Mouse (Mus musculus) CD4-positive helper T cell, adult 2 months (primary cell): ENCODE measurements around the gene Nlrp9c.
"Not testable (repeated sequence)": the region's sequence is repeated elsewhere in the genome, so short reads cannot be mapped to it uniquely, and the experiment has no call there.

Experiments
- DNase-seq: peaks from one replicate; pipeline ENCODE4 v3.0.0-alpha.2; 2012; ENCODE audit warnings: low read depth, missing footprints, low spot score

Nlrp9c gene

GRCm38 (mm10) chr7:26403600-26403999 is at the start of gene Nlrp9c:
Gene Nlrp9c (minus strand): TSS chr7:26403700.
- not testable (repeated sequence) for DNase-seq

- DNase-seq = no peak
Observed at GRCm38 (mm10) chr7:26434813-26435212, 31.3 kb upstream of the Nlrp9c start, which contains the start of gene Nlrp4a. Gene Nlrp4a (plus strand): TSS chr7:26435113.

- DNase-seq = not testable (repeated sequence)
Observed at GRCm38 (mm10) chr7:26391811-26392210, 11.7 kb downstream of the Nlrp9c start.

- DNase-seq = not testable (repeated sequence)
Observed at GRCm38 (mm10) chr7:26391137-26391536, 12.4 kb downstream of the Nlrp9c start.

GRCm38 (mm10) chr7:26386691-26387090 is 16.8 kb downstream of the Nlrp9c start:
- not testable (repeated sequence) for DNase-seq

- no peak for DNase-seq
Observed at GRCm38 (mm10) chr7:26380807-26381206, 22.7 kb downstream of the Nlrp9c start.

GRCm38 (mm10) chr7:26373221-26373620 is 30.3 kb downstream of the Nlrp9c start:
- not testable (repeated sequence) for DNase-seq

- DNase-seq = not testable (repeated sequence)
Observed at GRCm38 (mm10) chr7:26356719-26357118, 46.8 kb downstream of the Nlrp9c start.

- DNase-seq = not testable (repeated sequence)
Observed at GRCm38 (mm10) chr7:26352258-26352657, 51.2 kb downstream of the Nlrp9c start.

GRCm38 (mm10) chr7:26350177-26350576 is 53.3 kb downstream of the Nlrp9c start:
- not testable (repeated sequence) for DNase-seq

- DNase-seq = not testable (repeated sequence)
Observed at GRCm38 (mm10) chr7:26320361-26320760, 83.1 kb downstream of the Nlrp9c start.

GRCm38 (mm10) chr7:26315809-26316208 is 87.7 kb downstream of the Nlrp9c start:
- not testable (repeated sequence) for DNase-seq

- DNase-seq = not testable (repeated sequence)
Observed at GRCm38 (mm10) chr7:26315194-26315593, 88.3 kb downstream of the Nlrp9c start.

GRCm38 (mm10) chr7:26311786-26312185 is 91.7 kb downstream of the Nlrp9c start:
- DNase-seq = not testable (repeated sequence)

GRCm38 (mm10) chr7:26306926-26307325 is 96.6 kb downstream of the Nlrp9c start, which contains the start of gene Cyp2a4:
Gene Cyp2a4 (plus strand): TSS chr7:26307169.
- not testable (repeated sequence) for DNase-seq

- DNase-seq = not testable (repeated sequence)
Observed at GRCm38 (mm10) chr7:26303429-26304166, 99.9 kb downstream of the Nlrp9c start.
